Mouse (Mus musculus) heart, embryonic 16.5 days (tissue): ENCODE measurements at regions not wholly inside any gene's neighbourhood (a gene's known extent, or its start where the extent isn't known, plus 50 kb on each side); places are given as distances from the start of the nearest gene placed in this dataset.

Experiments used
- ATAC-seq: fragments of 200-750 bp; cut with Nextera tagmentation; replicated peaks from 2 replicates; pipeline ENCODE4 v1.8.0; 2017; ENCODE audit warnings: moderate number of reproducible peaks; ENCODE audit not compliant: insufficient read depth, low FRiP score; ENCODE audit errors: extremely low read depth
- H3K27ac ChIP-seq: fragments of 300-500 bp; sonication (generic); 2 replicates; pipeline ENCODE4 v1.5.1; 2014; ENCODE audit warnings: mild to moderate bottlenecking, low read length, control low read depth, moderate library complexity
- H3K27me3 ChIP-seq: fragments of 300-500 bp; sonication (generic); 2 replicates; pipeline ENCODE4 v1.6.1; 2014; ENCODE audit warnings: low read length, mixed read lengths; ENCODE audit not compliant: control insufficient read depth, insufficient read depth
- H3K36me3 ChIP-seq: fragments of 300-500 bp; sonication (generic); 2 replicates; pipeline ENCODE4 v1.6.1; 2014; ENCODE audit not compliant: control insufficient read depth, insufficient read depth
- H3K4me1 ChIP-seq: fragments of 300-500 bp; sonication (generic); 2 replicates; pipeline ENCODE4 v1.6.1; 2014; ENCODE audit warnings: low read length, mixed read lengths; ENCODE audit not compliant: control insufficient read depth, insufficient read depth
- H3K4me2 ChIP-seq: fragments of 300-500 bp; sonication (generic); 2 replicates; pipeline ENCODE4 v1.6.1; 2014; ENCODE audit warnings: low read depth, mild to moderate bottlenecking, control low read depth, low read length
- H3K4me3 ChIP-seq: fragments of 300-500 bp; sonication (generic); 2 replicates; pipeline ENCODE4 v1.5.1; 2014; ENCODE audit warnings: mild to moderate bottlenecking, control low read depth, low read length
- H3K9ac ChIP-seq: fragments of 300-500 bp; sonication (generic); 2 replicates; pipeline ENCODE4 v1.6.1; 2014; ENCODE audit warnings: low read length, control low read depth
- H3K9me3 ChIP-seq: fragments of 300-500 bp; sonication (generic); replicated peaks from 2 replicates; pipeline ENCODE4 v1.6.1; 2016; ENCODE audit warnings: low read length; ENCODE audit not compliant: control insufficient read depth
- WGBS: fragments of 180-500 bp; shearing (Covaris S2); extraction: QIAGEN DNeasy Blood & Tissue Kit; methylation state at CpG from one replicate; pipeline ENCODE4 v1.1.7; 2014; 5-methylcytosine and 5-hydroxymethylcytosine counted together

- Histone ChIP-seq H3K9ac (no peak overlapping the region), H3K4me3 (no peak overlapping the region), H3K27me3 (peaks cover 4% of the 10 kb centered on the region; the same call in 1 of the 2 replicates), H3K36me3 (no peaks in the 10 kb centered on the region), H3K4me2 (no peak overlapping the region), H3K4me1 (no peaks in the 10 kb centered on the region), H3K27ac (no peak overlapping the region), H3K9me3 (no peaks in the 10 kb centered on the region)
- 59% methylated on average over 4 of the region's 5 CpGs for WGBS
- no peak for ATAC-seq
Observed at GRCm38 (mm10) chr13:107668509-107668908, 375.7 kb upstream of the Smim15 start.

DNA sequence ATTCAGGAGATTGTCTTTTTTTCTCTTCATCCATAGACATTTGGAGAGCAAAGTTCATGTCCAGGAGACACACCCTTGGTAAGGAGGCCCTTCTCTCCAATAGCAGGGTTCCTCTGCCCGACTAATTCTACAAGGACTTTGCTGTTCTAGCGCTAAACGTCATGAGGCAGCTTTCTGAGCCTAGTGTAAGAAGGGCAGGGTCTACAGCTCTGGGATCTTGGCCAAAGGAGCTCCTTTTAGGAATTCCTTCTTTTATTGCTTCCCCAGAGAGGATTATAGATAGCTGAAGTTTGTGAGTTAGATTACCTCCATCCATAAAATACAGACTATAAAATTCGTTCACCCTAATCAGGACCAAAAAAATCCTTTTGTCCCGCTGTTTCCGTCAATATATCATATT, 378.5 kb upstream of the Smim15 start:
- WGBS, result 80% methylated on average over 6 of the region's 6 CpGs
- Histone ChIP-seq H3K27me3 (peaks cover 4% of the 10 kb centered on the region; the same call in 1 of the 2 replicates), H3K4me1 (no peaks in the 10 kb centered on the region)

GRCm38 (mm10) chr13:107664197-107664596, 380.0 kb upstream of the Smim15 start:
- Histone ChIP-seq H3K4me3 (no peak overlapping the region), H3K36me3 (no peaks in the 10 kb centered on the region), H3K9me3 (no peaks in the 10 kb centered on the region), H3K27ac (no peak overlapping the region), H3K9ac (no peak overlapping the region), H3K4me1 (no peaks in the 10 kb centered on the region), H3K27me3 (peaks cover 4% of the 10 kb centered on the region; the same call in 1 of the 2 replicates), H3K4me2 (no peak overlapping the region)
- 61% methylated on average over 8 of the region's 8 CpGs for WGBS
- ATAC-seq, result no peak

More for the DNA sequence above, 378.5 kb upstream of the Smim15 start:
- H3K4me3 ChIP-seq, result no peak overlapping the region
- H3K9me3 ChIP-seq, result no peaks in the 10 kb centered on the region
- H3K9ac ChIP-seq, result no peak overlapping the region
- H3K27ac ChIP-seq, result no peak overlapping the region
- no peaks in the 10 kb centered on the region for H3K36me3 ChIP-seq
- H3K4me2 ChIP-seq, result no peak overlapping the region
- no peak for ATAC-seq

GRCm38 (mm10) chr13:107663745-107664144, 380.5 kb upstream of the Smim15 start:
- Histone ChIP-seq H3K36me3 (no peaks in the 10 kb centered on the region), H3K9ac (no peak overlapping the region), H3K27ac (no peak overlapping the region), H3K27me3 (peaks cover 4% of the 10 kb centered on the region; the same call in 1 of the 2 replicates), H3K4me3 (no peak overlapping the region), H3K9me3 (no peaks in the 10 kb centered on the region), H3K4me1 (no peaks in the 10 kb centered on the region), H3K4me2 (no peak overlapping the region)
- ATAC-seq, result no peak
- 34% methylated on average over 12 of the region's 12 CpGs for WGBS

DNA sequence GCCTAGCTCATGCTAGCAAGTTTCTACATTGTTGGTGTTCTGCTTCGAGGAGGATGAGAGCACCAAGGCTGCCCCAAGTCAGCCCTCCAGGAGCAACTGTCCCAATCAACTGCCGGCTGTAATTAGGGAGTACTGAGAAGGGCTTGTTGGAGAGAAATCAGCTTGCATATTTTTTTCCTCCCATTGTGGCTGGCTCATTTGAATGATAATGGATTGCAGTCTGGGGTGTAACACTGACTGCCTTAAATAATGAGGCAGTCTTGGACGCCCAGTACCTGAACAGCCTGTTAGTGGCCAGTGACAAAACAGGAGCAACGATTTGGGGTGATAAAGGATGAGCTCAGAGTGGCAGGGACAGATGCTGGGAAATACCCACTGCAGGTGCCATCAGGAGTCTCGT, 382.8 kb upstream of the Smim15 start:
- no peak for ATAC-seq
- Histone ChIP-seq H3K9me3 (no peaks in the 10 kb centered on the region), H3K27ac (no peak overlapping the region), H3K27me3 (peaks cover 4% of the 10 kb centered on the region; the same call in 1 of the 2 replicates), H3K4me2 (no peak overlapping the region), H3K4me3 (no peak overlapping the region), H3K36me3 (no peaks in the 10 kb centered on the region), H3K4me1 (no peaks in the 10 kb centered on the region), H3K9ac (no peak overlapping the region)
- WGBS, result 42% methylated on average over 5 of the region's 5 CpGs

- no peak overlapping the region for H3K9ac ChIP-seq
- H3K4me3 ChIP-seq, result peak overlapping the region; percentile 39
- H3K36me3 ChIP-seq, result no peaks in the 10 kb centered on the region
- ATAC-seq, result no peak
- WGBS, result 6% methylated on average over 27 of the region's 27 CpGs
- H3K27ac ChIP-seq, result no peak overlapping the region
- H3K27me3 ChIP-seq, result peaks cover 22% of the 10 kb centered on the region
- H3K9me3 ChIP-seq, result no peaks in the 10 kb centered on the region
- peak overlapping the region; percentile 71 for H3K4me2 ChIP-seq
- peaks cover 10% of the 10 kb centered on the region; the same call in 1 of the 2 replicates for H3K4me1 ChIP-seq
Observed at GRCm38 (mm10) chr13:107645865-107646645, 398.2 kb upstream of the Smim15 start.

GRCm38 (mm10) chr13:107645121-107645864, 399.0 kb upstream of the Smim15 start:
- peak overlapping the region; percentile 39 for H3K4me3 ChIP-seq
- H3K4me2 ChIP-seq, result peak overlapping the region; percentile 71
- H3K36me3 ChIP-seq, result no peaks in the 10 kb centered on the region
- WGBS, result 5% methylated on average over 36 of the region's 36 CpGs
- peak overlapping the region; percentile 13; the same call in 1 of the 2 replicates for H3K9ac ChIP-seq
- no peaks in the 10 kb centered on the region for H3K9me3 ChIP-seq
- H3K27me3 ChIP-seq, result peaks cover 22% of the 10 kb centered on the region
- ATAC-seq, result no peak
- peaks cover 8% of the 10 kb centered on the region; the same call in 1 of the 2 replicates for H3K4me1 ChIP-seq
- H3K27ac ChIP-seq, result no peak overlapping the region

DNA sequence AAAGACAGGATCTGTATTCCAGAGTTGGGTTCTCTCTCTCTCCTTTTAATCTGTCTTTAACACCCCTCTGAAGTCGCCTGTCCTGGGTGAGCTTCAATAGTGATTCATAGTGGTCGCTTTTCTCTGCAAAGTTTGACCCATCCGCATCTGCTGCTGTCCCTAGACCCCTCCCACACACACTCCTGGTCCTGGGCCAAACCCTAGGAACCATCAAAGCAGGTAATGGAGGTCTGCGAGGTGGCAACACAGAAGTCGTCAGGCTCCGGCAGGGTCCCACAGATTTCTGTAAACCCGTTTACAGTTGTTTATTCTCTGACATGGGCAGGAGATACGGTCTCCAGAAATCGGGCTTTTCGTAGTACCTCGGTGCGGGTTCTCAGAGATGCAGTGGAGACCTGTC, 399.5 kb upstream of the Smim15 start:
- WGBS, result 43% methylated on average over 12 of the region's 12 CpGs
- ATAC-seq, result no peak
- Histone ChIP-seq H3K9me3 (no peaks in the 10 kb centered on the region), H3K4me1 (peaks cover 8% of the 10 kb centered on the region; the same call in 1 of the 2 replicates), H3K27ac (no peak overlapping the region), H3K9ac (no peak overlapping the region; the same call in 1 of the 2 replicates), H3K4me3 (peak overlapping the region; percentile 39; the same call in 1 of the 2 replicates), H3K27me3 (peaks cover 22% of the 10 kb centered on the region), H3K4me2 (peak overlapping the region; percentile 71; the same call in 1 of the 2 replicates), H3K36me3 (no peaks in the 10 kb centered on the region)
